In the genomic region with DNA sequence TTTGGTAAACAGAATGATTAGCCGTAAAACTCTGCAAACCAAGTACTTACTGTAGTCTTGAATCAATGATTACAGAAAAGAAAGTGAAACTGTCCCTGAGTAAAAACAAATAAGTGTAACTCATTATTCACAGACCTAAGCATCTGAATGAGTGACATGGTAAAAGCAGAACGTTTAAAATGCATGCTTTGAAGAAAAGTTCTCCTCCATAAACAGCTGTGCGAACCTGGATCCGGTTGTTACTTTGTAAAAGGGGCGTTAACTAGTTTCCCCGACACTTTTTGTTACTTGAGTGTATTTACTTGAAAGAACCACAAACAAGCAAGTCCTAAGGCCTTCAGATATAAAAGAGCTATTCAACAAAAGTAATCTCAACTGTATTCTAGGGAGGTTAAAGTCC, we compare ENCODE assay signal across 8 mouse cellular contexts. TPM values are rescaled to one million over a fixed set of nuclear protein-coding genes. Genes with fewer than 3 reads are reported as not detected.
A peak's percentile ranks its signal among the peaks of the same experiment; 100 is the strongest.
DNase-seq lines count a peak whose midpoint lies in the region; ATAC-seq and TF ChIP-seq lines count a peak whose summit lies in the region.

No protein-coding gene starts in this region.

- H3K36me3 ChIP-seq in lung, embryonic 15.5 days = peaks cover 12% of the 10 kb centered on the region; the same call in 1 of the 2 replicates
- H3K36me3 ChIP-seq in intestine, embryonic 15.5 days = peaks cover 6% of the 10 kb centered on the region; the same call in 1 of the 2 replicates
- H3K36me3 ChIP-seq in small intestine, adult 2 months (ENCODE audit: control insufficient read depth, insufficient read depth, low read length) = peaks cover 17% of the 10 kb centered on the region

- no peak for TF ChIP-seq CTCF in small intestine, adult 2 months (IDR thresholded peaks at IDR 0.05; ENCODE audit: extremely low read depth, insufficient read length, insufficient replicate concordance, low read depth, low read length)

- H3K4me2 ChIP-seq in lung, embryonic 15.5 days = peak overlapping the region; percentile 86
- H3K4me2 ChIP-seq in intestine, embryonic 15.5 days (replicated peaks) = peak overlapping the region; percentile 81

- H3K4me3 ChIP-seq in lung, embryonic 15.5 days = peak overlapping the region; percentile 86
- H3K4me3 ChIP-seq in brown adipose tissue, adult 24 weeks (ENCODE audit: insufficient read depth, low read depth, low read length) = peak overlapping the region; percentile 58
- H3K4me3 ChIP-seq in intestine, embryonic 15.5 days (replicated peaks) = peak overlapping the region; percentile 97
- H3K4me3 ChIP-seq in small intestine, adult 2 months (ENCODE audit: low read depth, low read length) = no peak overlapping the region

- H3K4me1 ChIP-seq in lung, embryonic 15.5 days = peaks cover 13% of the 10 kb centered on the region
- no peaks in the 10 kb centered on the region for H3K4me1 ChIP-seq in brown adipose tissue, adult 24 weeks (ENCODE audit: control insufficient read depth, insufficient read depth, insufficient read length, low read length)
- 0 out of 2 replicates have a peak, but pooled peaks cover 9% of the 10 kb centered on the region for H3K4me1 ChIP-seq in intestine, embryonic 15.5 days (replicated peaks)
- peaks cover 5% of the 10 kb centered on the region; the same call in 1 of the 2 replicates for H3K4me1 ChIP-seq in small intestine, adult 2 months (ENCODE audit: control insufficient read depth, insufficient read depth, insufficient read length, low read length)

- no peaks in the 10 kb centered on the region; the same call in 1 of the 2 replicates for H3K27me3 ChIP-seq in lung, embryonic 15.5 days
- H3K27me3 ChIP-seq in intestine, embryonic 15.5 days (replicated peaks) = no peaks in the 10 kb centered on the region
- H3K27me3 ChIP-seq in small intestine, adult 2 months (ENCODE audit: control insufficient read depth, insufficient read depth, low read length) = no peaks in the 10 kb centered on the region

- no peak for DNase-seq in lung, postnatal 14 days
- DNase-seq in left cerebral cortex, adult 18-20 months (ENCODE audit: low spot score in 2 of 2) = no peak
- no peak for DNase-seq in cerebellum, adult 11-12 months
- DNase-seq in cerebellum, adult 18-20 months = no peak

- no peak for TF ChIP-seq POLR2A in small intestine, adult 2 months (IDR thresholded peaks at IDR 0.05; ENCODE audit: low read depth, low read length)

- WGBS in lung, embryonic 15.5 days = 6% methylated on average over 6 of the region's 6 CpGs
- WGBS in intestine, embryonic 15.5 days = 10% methylated on average over 6 of the region's 6 CpGs
- WGBS in small intestine, adult 2 months = 1% methylated on average over 6 of the region's 6 CpGs

- no peaks in the 10 kb centered on the region for H3K9me3 ChIP-seq in lung, embryonic 15.5 days
- no peaks in the 10 kb centered on the region for H3K9me3 ChIP-seq in intestine, embryonic 15.5 days

- peak overlapping the region; percentile 83 for H3K9ac ChIP-seq in lung, embryonic 15.5 days
- H3K9ac ChIP-seq in intestine, embryonic 15.5 days = peak overlapping the region; percentile 85

- H3K27ac ChIP-seq in lung, embryonic 15.5 days = no peak overlapping the region
- no peak overlapping the region; the same call in 1 of the 2 replicates for H3K27ac ChIP-seq in brown adipose tissue, adult 24 weeks (replicated peaks; ENCODE audit: low read depth, low read length)
- H3K27ac ChIP-seq in intestine, embryonic 15.5 days = no peak overlapping the region; the same call in 1 of the 2 replicates
- H3K27ac ChIP-seq in small intestine, adult 2 months (ENCODE audit: insufficient read depth, low read depth, low read length) = peak overlapping the region; percentile 89

- no peak for ATAC-seq in lung, embryonic 15.5 days (ENCODE audit: borderline replicate concordance, extremely low read depth, low FRiP score, low TSS enrichment)
- no peak for ATAC-seq in intestine, embryonic 15.5 days

RNA-seq across cellular contexts. Expression of a gene that starts 1.2 kb away (rescaled TPM):
- polyA plus RNA-seq in lung, embryonic 15.5 days (2015; fragmentation: Nextera tagmentation; extraction: Ambion mirVana) = 20.0 and 20.4 TPM in 2 replicates
- 2.9 and 6.6 TPM in 2 replicates for polyA plus RNA-seq in brown adipose tissue, adult 24 weeks (2012; ENCODE audit: insufficient read depth, insufficient read length, missing spikeins)
- polyA plus RNA-seq in intestine, embryonic 15.5 days (2015; fragmentation: Nextera tagmentation; extraction: Ambion mirVana) = 14.8 and 15.4 TPM in 2 replicates
- 3.2 and 8.2 TPM in 2 replicates for polyA plus RNA-seq in small intestine, adult 2 months (2012; rRNA removed)
- 10 to 100 TPM; 21.3 to 23.8 TPM for total RNA-seq in left cerebral cortex, adult 18-20 months (2021)
